Mouse (Mus musculus) hindbrain, embryonic 15.5 days (tissue): ENCODE data around the gene Lrrc4c. TPM values are rescaled to one million over a fixed set of nuclear protein-coding genes. Genes with fewer than 3 reads are reported as not detected.

Experiments used
- ATAC-seq: fragments of 200-750 bp; cut with Nextera tagmentation; 2 replicates; pipeline ENCODE4 v1.8.0; 2017; ENCODE audit warnings: low read depth, moderate number of reproducible peaks, moderate TSS enrichment; ENCODE audit not compliant: low FRiP score
- H3K27ac ChIP-seq: fragments of 300-500 bp; sonication (generic); replicated peaks from 2 replicates; pipeline ENCODE4 v1.5.1; 2015; ENCODE audit warnings: mild to moderate bottlenecking, inconsistent platforms
- H3K27me3 ChIP-seq: fragments of 300-500 bp; sonication (generic); 2 replicates; pipeline ENCODE4 v1.6.1; 2015; ENCODE audit warnings: control low read depth, inconsistent platforms
- H3K36me3 ChIP-seq: fragments of 300-500 bp; sonication (generic); 2 replicates; pipeline ENCODE4 v1.6.1; 2015; ENCODE audit warnings: control low read depth, inconsistent platforms
- H3K4me1 ChIP-seq: fragments of 300-500 bp; sonication (generic); replicated peaks from 2 replicates; pipeline ENCODE4 v1.6.1; 2015; ENCODE audit warnings: control low read depth, inconsistent platforms
- H3K4me2 ChIP-seq: fragments of 300-500 bp; sonication (generic); 2 replicates; pipeline ENCODE4 v1.6.1; 2015; ENCODE audit warnings: moderate library complexity, mild to moderate bottlenecking, inconsistent platforms
- H3K4me3 ChIP-seq: fragments of 300-500 bp; sonication (generic); 2 replicates; pipeline ENCODE4 v1.5.1; 2015; ENCODE audit warnings: mild to moderate bottlenecking, inconsistent platforms
- H3K9ac ChIP-seq: fragments of 300-500 bp; sonication (generic); 2 replicates; pipeline ENCODE4 v1.6.1; 2015; ENCODE audit warnings: inconsistent platforms
- H3K9me3 ChIP-seq: fragments of 300-500 bp; sonication (generic); 2 replicates; pipeline ENCODE4 v1.6.1; 2016; ENCODE audit warnings: control low read depth, inconsistent platforms
- WGBS: fragments of 180-500 bp; shearing (Covaris S2); methylation state at CpG from one replicate; pipeline ENCODE4 v1.1.7; 2015; 5-methylcytosine and 5-hydroxymethylcytosine counted together
- polyA plus RNA-seq: library from polyadenylated mRNA; unstranded; fragments of >200 nt; fragmentation: Nextera tagmentation; extraction: Ambion mirVana; gene quantifications from 2 replicates; pipeline ENCODE4 v1.2.1, GENCODE M21; 2015

Gene Lrrc4c
- 33.4 and 35.0 TPM in 2 replicates for polyA plus RNA-seq

DNA sequence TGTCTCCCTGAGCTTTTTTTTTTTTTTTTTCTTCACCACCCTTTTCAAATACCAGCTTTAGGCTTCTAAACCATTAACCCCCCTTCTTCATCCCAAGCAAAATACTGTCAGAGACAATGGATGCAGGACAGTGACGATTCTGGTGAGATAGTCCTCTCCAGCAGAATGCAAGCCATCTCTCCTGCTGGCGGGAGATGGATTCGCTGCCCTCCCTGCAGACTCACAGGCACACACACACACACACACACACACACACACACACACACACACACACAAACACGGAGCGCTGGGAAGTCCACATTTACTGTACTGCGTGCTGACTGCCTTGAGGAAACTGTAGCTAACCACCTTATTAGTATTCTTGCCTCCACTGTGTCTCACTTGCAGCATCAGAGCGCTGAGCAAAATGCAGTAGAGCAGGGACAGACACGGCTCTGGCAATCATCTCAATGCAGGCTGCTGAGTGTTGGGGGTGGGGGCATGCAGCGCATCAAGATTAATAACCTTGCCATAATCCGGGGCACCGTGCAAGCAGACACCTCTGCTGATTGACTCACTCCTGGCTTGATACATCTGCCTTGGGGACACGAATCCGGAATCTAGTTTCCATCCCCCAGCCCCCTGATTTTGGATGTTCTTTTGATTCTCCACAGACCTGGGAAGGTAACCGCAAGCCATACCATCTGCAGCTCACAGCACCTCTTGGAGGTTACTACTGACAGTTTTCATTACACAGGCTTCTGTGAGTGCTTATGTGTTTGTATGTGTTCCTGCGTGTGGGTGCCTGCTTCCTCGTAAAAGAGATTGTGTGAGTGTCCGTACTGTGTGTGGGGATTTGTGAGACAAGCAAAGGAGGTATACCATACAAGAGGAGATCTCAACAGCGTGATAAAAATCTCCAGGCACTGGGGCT is at the start of gene Lrrc4c:
TSS of gene Lrrc4c (plus strand) at position 783 of the 913 bp plus-strand sequence.
- Histone ChIP-seq H3K4me3 (peak within 1 kb of the TSS; percentile 50), H3K27ac (peak within 1 kb of the TSS; percentile 88), H3K9ac (peak within 1 kb of the TSS; percentile 56), H3K27me3 (no peaks in the 10 kb centered on the region), H3K4me2 (peak within 1 kb of the TSS; percentile 69), H3K4me1 (peaks cover 20% of the 10 kb centered on the region; the same call in 1 of the 2 replicates), H3K9me3 (no peaks in the 10 kb centered on the region), H3K36me3 (no peaks in the 10 kb centered on the region)
- ATAC-seq, result peak; percentile 88
- 1% methylated on average over 18 of the region's 18 CpGs for WGBS

DNA sequence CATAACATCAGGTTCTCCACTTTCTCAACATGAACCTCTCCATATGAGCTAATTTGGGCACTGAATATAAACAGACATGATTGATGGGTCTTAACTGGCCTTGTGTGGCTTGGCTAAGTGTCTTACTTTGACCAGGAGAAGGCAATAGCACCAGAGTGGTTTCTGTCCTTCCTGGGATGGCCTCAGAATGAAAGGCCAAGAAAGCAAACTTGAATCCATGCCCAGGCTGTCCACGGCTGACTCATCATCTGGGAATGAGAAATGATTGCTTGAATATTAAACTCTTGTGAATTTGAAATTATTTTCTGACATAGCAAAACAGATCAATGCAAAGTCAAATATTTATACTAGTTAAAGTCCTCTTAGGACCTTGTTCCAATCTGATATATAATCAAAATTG is 42.9 kb upstream of the Lrrc4c start:
- Histone ChIP-seq H3K9ac (no peak overlapping the region), H3K27ac (no peak overlapping the region), H3K27me3 (no peaks in the 10 kb centered on the region), H3K4me2 (no peak overlapping the region), H3K36me3 (no peaks in the 10 kb centered on the region), H3K4me1 (no peaks in the 10 kb centered on the region), H3K9me3 (no peaks in the 10 kb centered on the region), H3K4me3 (no peak overlapping the region)
- no peak for ATAC-seq
- WGBS, result 91% methylated on average over 1 of the region's 1 CpGs

DNA sequence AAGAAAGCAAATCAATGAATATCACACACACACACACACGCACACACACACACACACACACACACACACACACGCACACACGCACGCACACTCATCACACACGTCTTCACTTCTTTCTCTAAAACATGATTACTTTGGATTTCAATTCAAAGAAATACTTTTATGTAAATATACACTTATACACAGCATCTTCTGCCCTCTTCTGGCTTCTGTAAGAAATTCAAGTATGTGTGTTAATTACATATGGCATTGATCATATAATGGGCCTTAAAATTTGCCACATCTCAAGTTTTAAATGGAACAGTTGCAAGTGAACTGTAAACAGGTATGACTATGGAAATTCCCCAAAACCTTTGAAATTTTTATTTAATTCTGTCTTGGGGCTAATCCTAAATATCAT is 35.0 kb upstream of the Lrrc4c start:
- Histone ChIP-seq H3K4me1 (no peaks in the 10 kb centered on the region), H3K9ac (no peak overlapping the region), H3K4me2 (no peak overlapping the region), H3K9me3 (no peaks in the 10 kb centered on the region), H3K4me3 (no peak overlapping the region), H3K27me3 (no peaks in the 10 kb centered on the region), H3K27ac (no peak overlapping the region), H3K36me3 (no peaks in the 10 kb centered on the region)
- 77% methylated on average over 5 of the region's 5 CpGs for WGBS
- ATAC-seq, result no peak

DNA sequence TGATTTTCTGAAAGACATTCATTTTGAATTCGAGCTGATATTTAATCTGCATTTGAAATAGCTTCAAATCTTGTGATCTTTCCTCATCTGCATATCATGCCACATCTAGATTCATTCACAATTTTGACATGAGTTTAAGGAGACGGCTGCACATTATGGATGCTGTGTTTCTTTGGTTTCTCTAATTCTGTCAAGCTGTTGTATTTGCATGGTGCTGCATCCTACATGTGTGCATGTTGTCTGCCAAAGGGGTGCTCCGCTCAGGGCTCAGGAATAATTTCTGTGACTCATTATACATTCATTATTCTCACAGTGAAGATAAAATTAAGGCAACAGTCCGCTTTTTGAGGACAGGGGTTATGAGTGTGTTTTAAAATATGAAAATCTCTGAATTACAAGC is 30.5 kb upstream of the Lrrc4c start:
- Histone ChIP-seq H3K4me2 (no peak overlapping the region), H3K36me3 (no peaks in the 10 kb centered on the region), H3K4me3 (no peak overlapping the region), H3K9me3 (no peaks in the 10 kb centered on the region), H3K27ac (no peak overlapping the region), H3K4me1 (no peaks in the 10 kb centered on the region), H3K27me3 (no peaks in the 10 kb centered on the region), H3K9ac (no peak overlapping the region)
- ATAC-seq, result no peak
- WGBS, result 60% methylated on average over 4 of the region's 4 CpGs

DNA sequence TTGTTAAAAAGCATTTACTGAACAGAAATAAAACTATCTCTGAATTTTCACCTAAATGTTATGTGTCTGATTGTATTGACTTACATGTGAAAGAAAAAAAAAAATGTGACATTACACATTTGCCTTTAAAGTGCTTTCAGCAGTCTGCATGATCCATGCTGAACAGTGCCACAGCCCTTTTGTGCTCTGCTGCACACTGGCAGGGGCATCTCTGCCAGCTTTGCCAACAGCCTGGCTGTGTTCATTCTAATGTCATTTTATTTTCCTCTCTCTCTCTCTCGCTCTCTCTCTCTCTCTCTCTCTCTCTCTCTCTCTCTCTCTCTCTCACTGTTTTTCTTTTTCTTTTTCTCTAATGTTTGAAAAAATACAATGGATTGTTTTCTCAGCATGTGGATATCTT is 27.4 kb upstream of the Lrrc4c start:
- Histone ChIP-seq H3K9ac (no peak overlapping the region), H3K4me1 (no peaks in the 10 kb centered on the region), H3K36me3 (no peaks in the 10 kb centered on the region), H3K4me3 (no peak overlapping the region), H3K27me3 (no peaks in the 10 kb centered on the region), H3K27ac (no peak overlapping the region), H3K4me2 (no peak overlapping the region), H3K9me3 (no peaks in the 10 kb centered on the region)
- WGBS, result 58% methylated on average over 1 of the region's 1 CpGs
- ATAC-seq, result no peak

DNA sequence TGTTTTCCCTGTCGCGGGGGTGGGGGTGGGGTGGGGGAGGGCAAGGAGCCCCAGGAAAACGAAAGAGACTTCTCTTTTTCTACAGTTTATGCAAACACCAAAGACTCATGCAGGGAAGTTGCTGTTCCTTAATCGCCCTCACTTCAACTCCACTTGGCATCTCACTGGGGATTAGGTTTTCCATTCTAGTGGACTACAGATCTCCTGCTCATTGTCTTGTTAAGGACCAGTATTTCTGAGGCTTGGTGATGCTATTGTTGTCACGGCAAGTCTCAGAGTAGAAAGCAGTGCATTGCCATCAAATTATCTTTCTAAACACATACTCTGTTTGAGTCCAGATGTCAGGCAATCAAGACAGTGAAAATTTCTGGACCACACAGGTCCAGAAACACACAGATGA is 2.9 kb upstream of the Lrrc4c start:
- Histone ChIP-seq H3K27ac (no peak overlapping the region), H3K36me3 (no peaks in the 10 kb centered on the region), H3K4me3 (no peak overlapping the region), H3K4me2 (no peak overlapping the region), H3K9me3 (no peaks in the 10 kb centered on the region), H3K4me1 (peaks cover 11% of the 10 kb centered on the region; the same call in 1 of the 2 replicates), H3K27me3 (no peaks in the 10 kb centered on the region), H3K9ac (no peak overlapping the region)
- WGBS, result 9% methylated on average over 5 of the region's 5 CpGs
- no peak for ATAC-seq

DNA sequence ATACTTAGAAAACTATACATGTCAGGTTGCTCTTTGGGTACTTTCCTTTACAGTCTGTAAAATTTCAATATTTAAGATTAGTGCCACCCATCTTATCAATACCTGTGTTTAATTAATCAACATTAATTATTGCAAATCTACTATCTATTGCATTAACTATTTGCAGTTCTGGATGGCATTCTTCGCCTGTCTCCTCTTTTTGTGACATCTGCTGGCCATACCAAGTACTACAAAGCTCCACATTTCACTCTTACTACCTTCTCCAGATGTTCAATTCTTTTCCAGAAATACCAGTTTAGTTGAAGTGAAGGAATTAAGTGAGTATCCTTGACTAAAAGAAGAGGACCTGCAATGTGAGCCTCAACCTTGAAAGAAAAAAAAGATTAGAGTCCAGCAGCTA is 1.4 kb upstream of the Lrrc4c start:
- H3K27ac ChIP-seq, result no peak overlapping the region
- WGBS, result 41% methylated on average over 1 of the region's 1 CpGs
- H3K4me1 ChIP-seq, result peaks cover 20% of the 10 kb centered on the region; the same call in 1 of the 2 replicates
- no peak overlapping the region for H3K4me2 ChIP-seq
- ATAC-seq, result no peak
- no peaks in the 10 kb centered on the region for H3K27me3 ChIP-seq
- no peaks in the 10 kb centered on the region for H3K9me3 ChIP-seq
- H3K36me3 ChIP-seq, result no peaks in the 10 kb centered on the region
- H3K4me3 ChIP-seq, result no peak overlapping the region
- no peak overlapping the region for H3K9ac ChIP-seq

DNA sequence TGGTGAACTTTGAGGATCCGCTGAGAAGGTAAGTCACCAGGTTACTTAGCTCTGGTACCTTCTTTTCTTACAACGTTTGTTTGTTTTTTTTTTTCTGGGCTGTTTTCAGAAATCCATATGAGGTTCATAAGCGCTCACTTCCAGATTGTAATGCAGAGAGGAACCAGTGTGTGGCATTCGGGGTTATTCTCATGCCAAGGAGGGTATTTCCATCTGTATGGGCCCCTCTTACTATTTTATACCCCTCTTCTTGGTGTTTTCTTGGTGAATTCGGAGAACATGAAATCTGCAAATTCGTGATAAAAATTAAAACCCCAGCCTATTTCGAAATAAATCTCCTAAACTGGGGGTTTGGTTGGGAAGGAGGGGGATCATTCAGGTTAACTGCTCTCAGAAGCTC is 587 bp downstream of the Lrrc4c start:
- Histone ChIP-seq H3K4me1 (peaks cover 20% of the 10 kb centered on the region; the same call in 1 of the 2 replicates), H3K9me3 (no peaks in the 10 kb centered on the region), H3K27ac (peak overlapping the region; percentile 88), H3K27me3 (no peaks in the 10 kb centered on the region), H3K4me2 (peak overlapping the region; percentile 69), H3K9ac (peak overlapping the region; percentile 56), H3K4me3 (peak overlapping the region; percentile 50), H3K36me3 (no peaks in the 10 kb centered on the region)
- 8% methylated on average over 7 of the region's 7 CpGs for WGBS
- ATAC-seq, result no peak

DNA sequence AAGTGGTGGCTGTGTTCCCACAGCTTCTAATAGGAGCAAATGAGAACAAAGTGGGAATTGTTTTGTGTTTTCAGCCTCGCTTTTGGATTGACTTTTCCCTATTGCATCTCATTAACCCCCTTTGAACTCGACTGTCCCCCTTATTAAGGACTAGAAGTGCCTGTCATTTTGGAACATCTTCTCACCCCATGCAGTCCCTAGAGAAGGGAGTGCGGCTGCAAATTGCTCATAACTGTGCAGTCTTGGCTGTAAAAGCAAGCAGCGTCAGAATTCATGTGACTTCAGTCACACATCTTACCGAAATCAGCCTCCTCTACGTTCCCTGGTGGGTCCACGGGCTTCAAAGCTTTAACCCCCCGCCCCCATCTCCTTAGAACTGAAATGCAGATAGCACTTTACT is 1.2 kb downstream of the Lrrc4c start:
- Histone ChIP-seq H3K27ac (peak overlapping the region; percentile 62), H3K36me3 (no peaks in the 10 kb centered on the region), H3K27me3 (no peaks in the 10 kb centered on the region), H3K4me2 (peak overlapping the region; percentile 69), H3K9ac (peak overlapping the region; percentile 49), H3K4me3 (peak overlapping the region; percentile 50), H3K9me3 (no peaks in the 10 kb centered on the region), H3K4me1 (peaks cover 20% of the 10 kb centered on the region; the same call in 1 of the 2 replicates)
- no peak for ATAC-seq
- 3% methylated on average over 8 of the region's 8 CpGs for WGBS

DNA sequence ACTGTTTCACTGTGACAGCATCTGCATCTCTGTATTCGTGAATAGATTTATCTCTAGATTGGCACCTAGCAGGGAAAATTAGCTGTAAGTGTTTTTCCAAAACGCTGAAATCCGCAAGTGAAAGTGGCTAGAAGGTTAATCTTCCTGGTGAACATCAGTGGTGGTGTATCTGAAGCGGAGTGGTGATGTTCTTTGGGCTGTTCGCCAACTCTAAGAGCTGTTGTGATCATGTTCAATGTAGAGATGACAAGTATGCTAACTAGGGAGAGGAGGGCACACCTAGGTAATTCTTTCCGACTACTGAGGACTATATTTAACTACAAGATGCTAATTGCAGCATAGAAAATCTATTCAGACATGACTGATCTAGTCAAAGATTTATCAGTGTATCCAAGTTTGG is 1.7 kb downstream of the Lrrc4c start:
- Histone ChIP-seq H3K27me3 (no peaks in the 10 kb centered on the region), H3K9me3 (no peaks in the 10 kb centered on the region), H3K4me3 (peak overlapping the region; percentile 50), H3K9ac (peak overlapping the region; percentile 49), H3K4me2 (peak overlapping the region; percentile 69), H3K4me1 (peaks cover 20% of the 10 kb centered on the region; the same call in 1 of the 2 replicates), H3K36me3 (no peaks in the 10 kb centered on the region), H3K27ac (peak overlapping the region; percentile 62)
- 33% methylated on average over 6 of the region's 6 CpGs for WGBS
- ATAC-seq, result no peak

DNA sequence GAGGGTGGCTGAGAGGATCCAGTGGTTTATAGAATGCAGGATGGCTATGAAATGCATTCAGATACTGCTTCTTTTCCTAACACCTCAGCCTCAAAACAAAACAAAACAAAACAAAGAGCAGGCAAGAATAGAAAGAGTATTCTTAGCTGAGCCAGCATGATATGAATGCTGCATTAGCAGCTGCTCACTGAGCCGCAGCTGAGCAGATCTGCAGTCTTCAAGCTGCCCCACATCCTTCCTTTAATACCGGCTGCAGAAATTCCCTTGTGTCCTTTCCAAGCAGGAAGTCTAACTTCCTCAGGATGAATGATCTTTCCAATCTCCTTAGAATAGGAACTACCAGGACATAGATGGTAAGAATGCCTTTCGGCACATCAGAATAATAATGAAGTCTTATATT is 16.7 kb downstream of the Lrrc4c start:
- H3K27ac ChIP-seq, result no peak overlapping the region
- no peaks in the 10 kb centered on the region for H3K9me3 ChIP-seq
- WGBS, result 25% methylated on average over 3 of the region's 3 CpGs
- H3K4me2 ChIP-seq, result no peak overlapping the region
- no peaks in the 10 kb centered on the region for H3K27me3 ChIP-seq
- no peak overlapping the region for H3K4me3 ChIP-seq
- ATAC-seq, result no peak
- H3K36me3 ChIP-seq, result no peaks in the 10 kb centered on the region
- H3K4me1 ChIP-seq, result no peaks in the 10 kb centered on the region; the same call in 1 of the 2 replicates
- H3K9ac ChIP-seq, result no peak overlapping the region

DNA sequence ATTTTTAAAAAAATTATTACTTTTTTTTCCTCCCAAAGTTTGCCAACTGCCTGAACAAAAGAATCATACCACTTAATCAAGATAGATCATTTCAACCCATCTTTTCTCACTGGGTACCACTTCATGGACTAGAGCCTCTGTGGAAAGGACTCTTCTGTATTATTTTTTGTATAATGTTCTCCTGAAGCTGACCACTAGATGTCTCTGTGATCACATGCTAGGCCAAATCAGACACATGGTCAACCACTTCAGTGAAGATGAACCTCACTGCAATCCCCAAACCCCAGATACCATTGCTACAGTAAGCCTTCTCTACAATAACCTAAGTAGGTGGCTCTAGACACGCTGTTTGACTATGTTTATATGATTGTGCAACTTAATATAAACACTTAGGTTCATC is 19.4 kb downstream of the Lrrc4c start:
- 69% methylated on average over 1 of the region's 1 CpGs for WGBS
- Histone ChIP-seq H3K4me2 (no peak overlapping the region), H3K27me3 (no peaks in the 10 kb centered on the region), H3K9ac (no peak overlapping the region), H3K4me1 (no peaks in the 10 kb centered on the region; the same call in 1 of the 2 replicates), H3K27ac (no peak overlapping the region), H3K9me3 (no peaks in the 10 kb centered on the region), H3K4me3 (no peak overlapping the region), H3K36me3 (no peaks in the 10 kb centered on the region)
- ATAC-seq, result no peak
